Mouse (Mus musculus) stomach, postnatal 0 days (tissue): Measurements from ENCODE around the gene Npas4. TPM values are rescaled to one million over a fixed set of nuclear protein-coding genes. Genes with fewer than 3 reads are reported as not detected.

ENCODE experiments used
- ATAC-seq: fragments of 200-750 bp; cut with Nextera tagmentation; 2 replicates; pipeline ENCODE4 v1.8.0; 2017; ENCODE audit not compliant: low FRiP score, low TSS enrichment
- DNase-seq: peaks from one replicate; pipeline ENCODE4 v3.0.0-alpha.2; 2016; ENCODE audit warnings: low spot score
- H3K27ac ChIP-seq: fragments of 300-500 bp; sonication (generic); replicated peaks from 2 replicates; pipeline ENCODE4 v1.5.1; 2014; ENCODE audit warnings: mild to moderate bottlenecking, control low read depth
- H3K27me3 ChIP-seq: fragments of 300-500 bp; sonication (generic); 2 replicates; pipeline ENCODE4 v1.6.1; 2014; ENCODE audit warnings: low read length; ENCODE audit not compliant: control insufficient read depth, insufficient read depth
- H3K36me3 ChIP-seq: fragments of 300-500 bp; sonication (generic); 2 replicates; pipeline ENCODE4 v1.6.1; 2014; ENCODE audit warnings: low read length, mixed read lengths; ENCODE audit not compliant: control insufficient read depth, insufficient read depth
- H3K4me1 ChIP-seq: fragments of 300-500 bp; sonication (generic); replicated peaks from 2 replicates; pipeline ENCODE4 v1.6.1; 2014; ENCODE audit warnings: antibody characterized with exemption; ENCODE audit not compliant: control insufficient read depth, insufficient read depth
- H3K4me2 ChIP-seq: fragments of 300-500 bp; sonication (generic); replicated peaks from 2 replicates; pipeline ENCODE4 v1.6.1; 2014; ENCODE audit warnings: low read depth, mild to moderate bottlenecking, control low read depth, moderate library complexity
- H3K4me3 ChIP-seq: fragments of 300-500 bp; sonication (generic); 2 replicates; pipeline ENCODE4 v1.5.1; 2014; ENCODE audit warnings: low read depth, low read length, control low read depth
- H3K9ac ChIP-seq: fragments of 300-500 bp; sonication (generic); 2 replicates; pipeline ENCODE4 v1.6.1; 2014; ENCODE audit warnings: mild to moderate bottlenecking, low read length, control low read depth, mixed read lengths
- H3K9me3 ChIP-seq: fragments of 300-500 bp; sonication (generic); 2 replicates; pipeline ENCODE4 v1.6.1; 2016; ENCODE audit warnings: low read length; ENCODE audit not compliant: control insufficient read depth
- CTCF ChIP-seq: IDR thresholded peaks from 2 replicates; pipeline ENCODE4 v1.5.1; 2016; ENCODE audit warnings: antibody characterized with exemption, low read depth, mild to moderate bottlenecking, moderate library complexity
- EP300 ChIP-seq: optimal IDR thresholded peaks from 2 replicates; pipeline ENCODE3; 2016; ENCODE audit warnings: antibody characterized with exemption
- WGBS: fragments of 180-500 bp; shearing (Covaris S2); extraction: QIAGEN DNeasy Blood & Tissue Kit; methylation state at CpG from one replicate; pipeline ENCODE4 v1.1.7; 2014; 5-methylcytosine and 5-hydroxymethylcytosine counted together
- polyA plus RNA-seq: library from polyadenylated mRNA; unstranded; fragments of >200 nt; fragmentation: Nextera tagmentation; extraction: Ambion mirVana; gene quantifications from 2 replicates; pipeline ENCODE4 v1.2.1, GENCODE M21; 2015

The Npas4 gene
- polyA plus RNA-seq, 1 experiment from 2014 or later = 0.12 TPM

DNA sequence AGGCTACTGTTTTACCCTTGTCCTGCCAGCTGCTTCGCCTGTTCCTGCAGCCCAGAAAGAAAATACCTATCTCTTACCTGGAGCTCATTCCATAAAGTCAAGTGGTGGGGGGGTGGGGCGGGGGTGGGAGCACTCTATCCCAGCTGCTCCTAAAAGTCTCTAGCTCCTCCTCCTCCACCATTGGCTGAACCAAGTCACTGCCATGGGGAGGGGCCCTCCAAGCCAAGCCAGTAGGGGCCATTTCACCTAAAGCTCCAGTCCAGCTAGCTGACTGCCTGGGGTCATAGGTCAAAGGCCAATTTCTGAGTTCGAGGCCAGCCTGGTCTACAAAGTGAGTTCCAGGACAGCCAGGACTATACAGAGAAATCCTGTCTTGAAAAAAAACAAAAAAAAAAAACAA lies 42.6 kb upstream of the Npas4 start:
- H3K4me2 ChIP-seq = no peak overlapping the region
- WGBS = 85% methylated on average over 3 of the region's 3 CpGs
- H3K4me3 ChIP-seq = no peak overlapping the region

GRCm38 (mm10) chr19:5026111-5026510 lies 36.0 kb upstream of the Npas4 start:
- no peak overlapping the region for H3K4me3 ChIP-seq
- 94% methylated on average over 8 of the region's 8 CpGs for WGBS
- TF ChIP-seq EP300 (no peak), CTCF (no peak)
- H3K27me3 ChIP-seq = no peaks in the 10 kb centered on the region
- no peak for DNase-seq
- H3K27ac ChIP-seq = no peak overlapping the region
- H3K4me1 ChIP-seq = peaks cover 3% of the 10 kb centered on the region; the same call in 1 of the 2 replicates
- no peak for ATAC-seq
- no peak overlapping the region for H3K4me2 ChIP-seq
- no peaks in the 10 kb centered on the region for H3K9me3 ChIP-seq
- no peak overlapping the region for H3K9ac ChIP-seq
- no peaks in the 10 kb centered on the region; the same call in 1 of the 2 replicates for H3K36me3 ChIP-seq

More for the DNA sequence above, 42.6 kb upstream of the Npas4 start:
- ATAC-seq (no peak), DNase-seq (no peak)
- no peak for TF ChIP-seq EP300
- no peak for TF ChIP-seq CTCF
- Histone ChIP-seq H3K4me1 (no peaks in the 10 kb centered on the region), H3K9ac (no peak overlapping the region), H3K27ac (no peak overlapping the region), H3K36me3 (no peaks in the 10 kb centered on the region; the same call in 1 of the 2 replicates), H3K9me3 (no peaks in the 10 kb centered on the region), H3K27me3 (no peaks in the 10 kb centered on the region)

DNA sequence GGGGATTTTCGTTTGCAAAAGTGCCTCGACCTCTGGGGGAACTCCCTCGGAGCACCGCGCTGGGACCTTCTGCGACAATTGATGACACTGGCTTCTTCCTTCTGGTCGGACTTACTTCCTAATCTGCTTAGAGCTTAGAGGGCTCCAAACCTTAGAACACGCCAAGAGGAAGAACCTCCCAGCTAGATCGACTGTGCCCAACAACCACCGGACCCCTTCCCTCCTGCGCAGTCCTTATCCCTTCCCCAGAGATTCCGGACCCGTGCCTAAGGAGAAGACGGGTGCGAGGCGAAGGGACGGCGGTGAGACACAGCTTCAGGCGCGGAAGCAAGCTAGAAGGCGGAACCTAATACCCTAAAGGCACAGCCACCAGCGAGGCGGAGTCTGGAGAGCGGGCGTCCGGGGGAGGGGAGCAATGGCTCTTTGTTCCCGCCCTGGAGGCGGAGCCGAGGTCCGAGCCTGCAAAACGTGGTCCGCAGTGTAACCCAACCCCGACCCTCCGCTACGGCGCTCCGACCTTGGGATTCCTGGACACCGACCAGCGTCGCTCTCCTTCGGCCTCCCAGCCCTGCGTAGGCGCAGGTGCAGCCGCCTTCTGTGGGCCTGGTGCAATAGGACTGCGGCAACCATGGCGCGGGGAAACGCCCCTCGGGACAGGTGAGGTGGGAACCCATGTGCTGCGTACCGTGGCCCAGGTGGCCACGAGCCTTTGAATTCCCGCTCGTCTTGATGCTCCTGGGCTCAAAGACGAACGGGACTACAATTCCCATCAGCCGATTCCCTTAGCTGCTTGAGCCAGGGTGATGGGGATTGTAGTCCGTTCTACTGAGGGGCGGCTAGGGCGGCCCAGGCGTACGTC lies 33.7 kb upstream of the Npas4 start, which contains the start of gene Slc29a2:
Gene Slc29a2 (plus strand): TSS at position 240 of the 859 bp plus-strand sequence.
- H3K4me1 ChIP-seq = peaks cover 3% of the 10 kb centered on the region; the same call in 1 of the 2 replicates
- peak within 1 kb of the TSS; percentile 78 for H3K27ac ChIP-seq
- peak; percentile 94 for DNase-seq
- H3K27me3 ChIP-seq = no peaks in the 10 kb centered on the region
- no peaks in the 10 kb centered on the region for H3K9me3 ChIP-seq
- H3K36me3 ChIP-seq = no peaks in the 10 kb centered on the region; the same call in 1 of the 2 replicates
- TF ChIP-seq EP300 (no peak), CTCF (peak; percentile 27; the same call in 1 of the 2 replicates)
- peak within 1 kb of the TSS; percentile 70 for H3K4me3 ChIP-seq
- H3K4me2 ChIP-seq = peak within 1 kb of the TSS; percentile 99
- peak within 1 kb of the TSS; percentile 67 for H3K9ac ChIP-seq
- peak; percentile 94 for ATAC-seq
- under 1% methylated on average over 55 of the region's 62 CpGs for WGBS

DNA sequence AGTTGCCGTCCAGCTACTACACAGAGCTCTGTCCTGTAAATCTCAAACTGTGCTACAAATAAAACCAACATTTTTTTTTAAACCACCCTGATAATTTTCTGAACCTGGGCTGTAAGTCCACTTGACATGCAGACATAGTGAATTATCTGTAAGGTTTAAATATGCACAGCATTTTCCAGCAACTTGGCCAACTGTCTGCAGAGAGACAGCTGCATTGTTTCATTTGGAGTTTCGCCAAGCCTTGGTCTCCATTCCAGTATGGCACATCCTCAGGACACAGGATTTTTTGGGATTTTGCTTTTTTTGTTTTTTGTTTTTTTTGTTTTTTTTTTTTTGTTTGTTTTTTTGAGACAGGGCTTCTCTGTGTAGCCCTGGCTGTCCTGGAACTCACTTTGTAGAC lies 31.3 kb upstream of the Npas4 start:
- DNase-seq = no peak
- no peaks in the 10 kb centered on the region for H3K9me3 ChIP-seq
- 91% methylated on average over 2 of the region's 2 CpGs for WGBS
- H3K27ac ChIP-seq = no peak overlapping the region
- TF ChIP-seq EP300 (no peak), CTCF (no peak)
- no peak overlapping the region for H3K9ac ChIP-seq
- no peaks in the 10 kb centered on the region for H3K27me3 ChIP-seq
- no peaks in the 10 kb centered on the region for H3K36me3 ChIP-seq
- no peak overlapping the region for H3K4me2 ChIP-seq
- H3K4me3 ChIP-seq = no peak overlapping the region
- no peak for ATAC-seq
- peaks cover 5% of the 10 kb centered on the region; the same call in 1 of the 2 replicates for H3K4me1 ChIP-seq

DNA sequence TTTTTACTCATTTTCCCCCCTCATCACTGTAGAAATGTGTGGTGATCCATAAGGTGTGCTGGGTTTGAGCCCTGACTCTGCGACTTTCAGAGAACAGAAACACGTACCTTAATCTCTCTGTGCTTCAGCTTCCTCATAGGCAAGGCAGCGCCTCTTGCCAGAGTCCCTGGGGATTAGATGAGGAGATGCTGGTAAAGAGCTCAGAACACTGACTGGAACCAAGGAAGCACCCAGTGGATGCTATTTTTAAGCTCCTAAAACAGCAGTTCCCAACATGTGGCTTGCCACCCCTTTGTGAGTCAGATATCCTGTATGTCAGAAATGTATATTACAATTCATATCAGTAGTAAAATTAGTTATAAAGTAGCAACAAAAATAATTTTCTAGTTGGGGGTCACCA lies 28.1 kb upstream of the Npas4 start:
- no peak overlapping the region for H3K4me3 ChIP-seq
- 63% methylated on average over 3 of the region's 3 CpGs for WGBS

GRCm38 (mm10) chr19:5017611-5018010 lies 27.5 kb upstream of the Npas4 start:
- no peak overlapping the region for H3K4me2 ChIP-seq
- WGBS = 47% methylated on average over 4 of the region's 4 CpGs
- H3K27ac ChIP-seq = peak overlapping the region; percentile 40; the same call in 1 of the 2 replicates
- TF ChIP-seq CTCF (no peak), EP300 (no peak)
- ATAC-seq (no peak), DNase-seq (no peak)
- no peaks in the 10 kb centered on the region for H3K27me3 ChIP-seq
- no peak overlapping the region for H3K9ac ChIP-seq
- H3K9me3 ChIP-seq = no peaks in the 10 kb centered on the region
- H3K36me3 ChIP-seq = no peaks in the 10 kb centered on the region
- no peak overlapping the region for H3K4me3 ChIP-seq
- H3K4me1 ChIP-seq = 0 out of 2 replicates have a peak, but pooled peaks cover 3% of the 10 kb centered on the region

More for the DNA sequence above, 28.1 kb upstream of the Npas4 start:
- Histone ChIP-seq H3K4me1 (0 out of 2 replicates have a peak, but pooled peaks cover 3% of the 10 kb centered on the region), H3K4me2 (no peak overlapping the region), H3K27me3 (no peaks in the 10 kb centered on the region), H3K9ac (no peak overlapping the region), H3K27ac (peak overlapping the region; percentile 40; the same call in 1 of the 2 replicates), H3K36me3 (no peaks in the 10 kb centered on the region), H3K9me3 (no peaks in the 10 kb centered on the region)
- ATAC-seq = no peak
- DNase-seq = no peak
- TF ChIP-seq CTCF (no peak), EP300 (no peak)
